Mouse (Mus musculus) bone marrow macrophage, adult 2 months (primary cell): ENCODE measurements around the gene Obscn.

Experiments used
- CTCF ChIP-seq: IDR thresholded peaks from 2 replicates; pipeline ENCODE4 v1.5.1; 2012; ENCODE audit warnings: low read depth, mild to moderate bottlenecking, low read length, moderate library complexity
- POLR2A ChIP-seq: IDR thresholded peaks from 2 replicates; pipeline ENCODE4 v1.6.1; 2012; ENCODE audit warnings: mild to moderate bottlenecking, low read depth, low read length, borderline replicate concordance

GRCm38 (mm10) chr11:58958536-58958935, 177.7 kb downstream of the Obscn start:
- TF ChIP-seq POLR2A (no peak), CTCF (no peak)
